Comparison of ENCODE assay signal across 21 mouse cellular contexts in the genomic region with DNA sequence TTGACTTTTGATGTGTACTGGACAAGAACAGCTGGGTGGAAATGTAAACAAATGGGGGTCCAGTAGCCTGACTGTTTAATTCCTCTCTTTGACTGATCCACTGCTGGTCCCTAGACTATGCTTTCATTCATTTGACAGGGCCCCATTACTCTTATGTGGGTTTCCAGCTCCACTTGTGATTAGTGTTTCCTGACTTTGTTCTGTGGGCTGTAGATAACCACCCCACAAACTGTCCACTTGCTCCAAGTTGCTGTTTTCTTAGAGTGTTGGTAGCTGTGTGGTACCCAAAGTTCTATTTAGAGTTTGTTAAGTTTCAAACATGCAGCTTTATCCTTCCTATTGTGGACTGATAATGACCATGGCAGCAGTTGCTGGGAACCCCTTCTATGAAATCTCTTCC.
"Had no signal": no experiment of that assay in that cellular context is flagged by ENCODE, and none has a peak within 500 bp of the region (broad histone marks: within the 10 kb centered on the region; RNA-seq: fewer than 3 reads in every experiment).

No protein-coding gene starts in this region.

- DNase-seq: cerebellum, adult 2 months; cerebellum, adult 8-10 months; cerebellum, adult 9-10 months; cerebellum, adult 9-11 months; cerebellum, postnatal 10 days; cerebellum, postnatal 14 days; cerebellum, postnatal 25 days; cerebellum, postnatal 36 days; embryo, embryonic 11 days; forebrain, postnatal 0 days; gastrocnemius, adult 2 months; gastrocnemius, postnatal 14 days; gastrocnemius, postnatal 25 days; gastrocnemius, postnatal 36 days; heart, adult 11 months; heart, adult 18-20 months; heart, adult 2 months had no signal

- ATAC-seq: forebrain, embryonic 13.5 days; forebrain, embryonic 14.5 days; forebrain, embryonic 15.5 days; forebrain, embryonic 16.5 days; forebrain, postnatal 0 days had no signal
